Mouse (Mus musculus): ENCODE results near the gene Zap70. TPM values are rescaled to one million over a fixed set of nuclear protein-coding genes. Genes with fewer than 3 reads are reported as not detected.

The Zap70 gene
- total RNA-seq, 2 experiments from 2014 or later, result 0.34 to 0.38 TPM

- DNase-seq, result no peak
These were observed 69.6 kb downstream of the Zap70 start for GRCm38 (mm10) chr1:36830913-36831866.

Other genes starting within 250 kb of the Zap70 start
- gene Cnnm3, start 249.9 kb upstream of the Zap70 start, total RNA-seq (2021), result 10 to 100 TPM; 14.5 to 18.2 TPM
- 100 to 1,000 TPM; 419 to 469 TPM for gene Ankrd23, start 224.9 kb upstream of the Zap70 start, total RNA-seq (2021)
- 100 to 1,000 TPM; 193 to 229 TPM for gene Gm42417, start 222.4 kb upstream of the Zap70 start, total RNA-seq (2021)
- gene Ankrd39, start 214.4 kb upstream of the Zap70 start, total RNA-seq (2021), result 10 to 100 TPM; 10.9 to 11.4 TPM
- 10 to 100 TPM; 16.3 to 22.4 TPM for gene Sema4c, start 203.4 kb upstream of the Zap70 start, total RNA-seq (2021)
- 1 to 10 TPM; 3.0 to 3.1 TPM for gene Fam178b, start 78.6 kb upstream of the Zap70 start, total RNA-seq (2021)
- 1,000 to 10,000 TPM; 1,243 to 1,338 TPM for gene Cox5b, start 70.3 kb upstream of the Zap70 start, total RNA-seq (2021)
- not detected for gene 4933424G06Rik, start 51.6 kb upstream of the Zap70 start, total RNA-seq (2021)
- 100 to 1,000 TPM; 134 to 146 TPM for gene Actr1b, start 47.4 kb upstream of the Zap70 start, total RNA-seq (2021)
- gene Tmem131, start 181.9 kb downstream of the Zap70 start, total RNA-seq (2021), result 10 to 100 TPM; 44.4 to 58.3 TPM

All from gastrocnemius, postnatal 10 days (tissue).